Mouse (Mus musculus) monocyte, adult 2 months (primary cell): ENCODE data around the gene Rplp1.

ENCODE experiments used
- DNase-seq, 2 experiments: peaks; one replicate each; pipeline ENCODE4 v3.0.0; 2022; ENCODE audit warnings: low spot score in 2 of 2, low read depth in 1 of 2

The Rplp1 gene

GRCm38 (mm10) chr9:61914203-61914916 lies at the start of gene Rplp1:
Gene Rplp1 (minus strand): TSS chr9:61914542.
- peak; percentile 84 to 90 for DNase-seq

GRCm38 (mm10) chr9:61963356-61963755 lies 49.0 kb upstream of the Rplp1 start:
- DNase-seq: no peak

GRCm38 (mm10) chr9:61961181-61961580 lies 46.8 kb upstream of the Rplp1 start:
- no peak for DNase-seq

- DNase-seq: no peak
These were observed 46.4 kb upstream of the Rplp1 start for GRCm38 (mm10) chr9:61960753-61961152.

GRCm38 (mm10) chr9:61959921-61960569 lies 45.7 kb upstream of the Rplp1 start:
- DNase-seq: no peak

- no peak for DNase-seq
These were observed 40.4 kb upstream of the Rplp1 start for GRCm38 (mm10) chr9:61954707-61955106.

GRCm38 (mm10) chr9:61952241-61952640 lies 37.9 kb upstream of the Rplp1 start:
- no peak for DNase-seq

GRCm38 (mm10) chr9:61947402-61948346 lies 33.3 kb upstream of the Rplp1 start:
- DNase-seq: peak in 1 of 2 experiments; percentile 56

- DNase-seq: peak; percentile 97 to 98
These were observed 32.5 kb upstream of the Rplp1 start, which contains the start of gene Kif23 for GRCm38 (mm10) chr9:61946623-61947401. Gene Kif23 (minus strand): TSS chr9:61946774.

- DNase-seq: no peak
These were observed 31.8 kb upstream of the Rplp1 start for GRCm38 (mm10) chr9:61945973-61946611.

GRCm38 (mm10) chr9:61941054-61941453 lies 26.7 kb upstream of the Rplp1 start:
- no peak for DNase-seq

GRCm38 (mm10) chr9:61933333-61933732 lies 19.0 kb upstream of the Rplp1 start:
- DNase-seq: no peak

GRCm38 (mm10) chr9:61932009-61932408 lies 17.7 kb upstream of the Rplp1 start:
- no peak for DNase-seq

- DNase-seq: no peak
These were observed 10.8 kb upstream of the Rplp1 start for GRCm38 (mm10) chr9:61925086-61925660.

- no peak for DNase-seq
These were observed 6.0 kb upstream of the Rplp1 start for GRCm38 (mm10) chr9:61920331-61920730.

GRCm38 (mm10) chr9:61919464-61919863 lies 5.1 kb upstream of the Rplp1 start:
- no peak for DNase-seq

GRCm38 (mm10) chr9:61917436-61917835 lies 3.1 kb upstream of the Rplp1 start:
- no peak for DNase-seq

- DNase-seq: no peak
These were observed 2.6 kb upstream of the Rplp1 start for GRCm38 (mm10) chr9:61916986-61917385.

GRCm38 (mm10) chr9:61915393-61916005 lies 1.2 kb upstream of the Rplp1 start:
- no peak for DNase-seq
